Mouse (Mus musculus) gastrocnemius, postnatal 25 days (tissue): Measurements from ENCODE around the gene Map2k4. TPM values are rescaled to one million over a fixed set of nuclear protein-coding genes. Genes with fewer than 3 reads are reported as not detected.

Experiments
- DNase-seq: peaks from one replicate; pipeline ENCODE4 v3.0.0; 2022
- microRNA-seq, 2 experiments: library from miRNA; unstranded; fragments of <30 nt; microRNA quantifications; one replicate each; pipeline ENCODE4 v1.2.0; 2021; ENCODE audit warnings: borderline replicate concordance in 2 of 2
- total RNA-seq, 2 experiments: library from RNA; stranded (reverse); gene quantifications; 1 replicate in 1 of 2; 2 replicates in 1 of 2; pipeline ENCODE4 v1.2.3; 2021

The Map2k4 gene
- total RNA-seq, 2 experiments from 2014 or later: 57.7 to 60.7 TPM

DNA sequence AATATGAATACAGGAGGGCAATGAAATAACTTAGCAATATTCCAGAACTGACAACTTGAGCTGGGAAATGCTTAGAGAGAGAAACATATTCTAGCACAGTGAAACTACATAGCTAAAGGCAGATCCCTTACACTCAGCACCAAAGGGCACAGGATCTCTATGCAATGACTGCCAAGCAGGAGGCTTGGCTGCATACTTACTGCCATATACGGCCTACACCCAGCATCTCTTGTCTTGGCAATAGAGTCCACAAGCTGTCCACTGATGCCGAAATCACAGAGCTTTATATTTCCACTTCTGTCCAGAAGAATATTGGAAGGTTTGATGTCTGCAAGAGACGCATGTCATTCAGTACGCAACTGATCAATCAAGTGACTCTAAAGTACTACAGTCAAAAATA lies 81.3 kb downstream of the Map2k4 start:
- DNase-seq: no peak

DNA sequence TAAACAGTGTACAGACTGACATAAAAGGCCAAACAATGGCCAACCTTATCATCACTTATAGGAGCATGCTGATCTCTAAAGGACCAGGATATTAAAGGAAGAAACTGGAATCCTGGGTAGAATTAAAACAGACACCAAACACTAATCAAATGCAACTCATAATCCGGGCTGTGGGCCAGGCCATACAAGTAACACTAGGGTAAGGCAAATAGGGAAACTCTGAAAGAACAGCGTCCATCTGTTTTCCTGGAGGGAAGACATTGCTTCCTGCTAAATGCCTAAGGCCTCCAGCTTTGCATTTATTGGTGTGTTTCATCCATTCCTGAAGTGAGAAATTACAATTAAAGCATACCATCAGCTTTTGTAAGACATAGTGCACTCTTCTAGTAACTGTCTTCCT lies 81.9 kb downstream of the Map2k4 start:
- no peak for DNase-seq

DNA sequence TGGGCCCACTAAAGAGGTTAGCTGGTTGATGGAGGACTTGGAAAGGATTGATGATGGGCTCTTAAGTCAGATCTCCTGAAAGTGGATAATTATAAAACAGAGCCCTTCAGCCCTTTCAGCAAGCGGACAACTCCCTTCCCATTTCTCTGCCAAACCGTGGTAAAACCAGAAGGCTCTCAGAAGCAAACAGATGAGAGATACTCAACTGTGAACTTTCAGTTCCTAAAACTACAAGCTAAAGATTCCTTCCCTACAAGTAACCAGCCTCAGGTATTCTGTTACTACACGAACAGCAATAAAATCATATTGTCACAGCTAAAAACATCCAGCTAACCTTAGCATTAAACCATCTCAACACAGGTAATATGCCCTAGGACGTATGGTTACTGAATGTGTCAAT lies 83.2 kb downstream of the Map2k4 start:
- no peak for DNase-seq

DNA sequence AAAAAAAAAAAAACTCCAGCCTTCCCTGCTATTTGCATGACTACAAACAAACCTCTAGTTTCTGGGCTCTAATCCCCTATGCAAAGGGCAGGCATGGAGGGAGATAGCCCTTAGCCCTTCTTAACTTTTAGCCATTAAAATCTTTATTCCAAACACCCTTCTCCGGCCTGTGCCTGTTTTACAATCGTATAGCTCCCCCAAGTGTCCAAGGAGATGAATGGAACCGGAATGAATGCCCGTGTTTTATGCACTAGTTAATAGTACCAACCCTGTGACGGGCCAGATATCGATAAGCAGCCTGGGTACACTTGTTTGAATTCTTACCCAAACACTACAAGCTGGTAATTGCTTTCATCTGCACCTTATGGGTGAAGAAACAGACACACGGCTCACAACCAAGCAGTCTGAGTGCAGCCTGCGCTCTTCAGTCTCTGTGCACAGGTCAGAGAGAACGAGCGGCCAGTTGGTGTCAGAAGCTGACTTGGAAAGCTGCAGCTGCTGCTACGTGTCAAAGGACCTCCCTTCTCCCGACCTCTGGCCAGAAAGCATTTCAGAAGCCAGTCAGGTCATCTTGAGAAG lies 109.2 kb downstream of the Map2k4 start:
- no peak for DNase-seq

DNA sequence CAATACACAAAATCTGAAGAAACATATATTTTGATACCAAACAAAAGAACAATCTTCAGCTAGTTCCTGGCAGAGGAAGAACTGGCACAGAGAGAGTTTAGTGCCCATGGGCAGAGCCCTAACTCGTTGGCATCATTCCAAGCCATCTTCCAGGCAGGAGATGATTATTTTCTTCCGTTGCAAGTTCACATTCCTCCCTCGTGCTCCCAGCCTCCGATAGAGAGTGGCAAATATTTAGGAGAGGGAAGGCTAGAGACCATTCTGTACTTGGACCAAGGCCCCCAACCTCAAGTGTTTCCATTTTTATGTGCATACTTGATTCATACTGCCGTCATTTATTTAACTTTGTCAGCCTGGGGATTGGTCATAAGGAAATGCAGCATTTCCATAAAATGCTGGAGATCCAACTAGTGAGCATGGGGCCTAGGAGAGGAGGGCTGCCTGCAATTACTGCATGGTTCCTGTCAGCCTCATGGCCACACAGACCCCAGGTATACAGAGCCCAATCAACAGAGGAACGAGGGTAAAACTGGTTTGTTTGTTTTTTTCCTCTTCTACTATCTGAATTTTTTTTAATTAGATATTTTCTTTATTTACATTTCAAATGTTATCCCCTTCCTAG lies 120.6 kb downstream of the Map2k4 start:
- DNase-seq: no peak

DNA sequence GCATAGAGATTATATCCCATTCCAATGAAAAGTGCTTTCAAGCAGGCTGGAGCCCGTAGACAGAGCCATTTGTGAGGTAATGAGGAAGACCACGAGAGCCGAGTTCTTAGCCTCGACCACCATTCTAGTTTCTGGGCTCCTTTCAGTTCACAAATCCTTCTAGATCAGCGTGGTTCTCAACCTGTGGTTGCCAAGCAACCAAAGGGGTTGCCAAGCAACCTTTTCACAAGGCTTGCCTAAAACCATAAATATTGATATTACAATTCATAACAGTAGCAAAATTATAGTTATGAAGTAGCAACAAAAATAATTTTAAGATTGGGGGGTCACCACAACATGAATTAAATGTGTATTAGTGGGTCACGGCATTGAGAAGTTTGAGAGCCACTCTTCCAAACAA lies 123.2 kb downstream of the Map2k4 start:
- no peak for DNase-seq

DNA sequence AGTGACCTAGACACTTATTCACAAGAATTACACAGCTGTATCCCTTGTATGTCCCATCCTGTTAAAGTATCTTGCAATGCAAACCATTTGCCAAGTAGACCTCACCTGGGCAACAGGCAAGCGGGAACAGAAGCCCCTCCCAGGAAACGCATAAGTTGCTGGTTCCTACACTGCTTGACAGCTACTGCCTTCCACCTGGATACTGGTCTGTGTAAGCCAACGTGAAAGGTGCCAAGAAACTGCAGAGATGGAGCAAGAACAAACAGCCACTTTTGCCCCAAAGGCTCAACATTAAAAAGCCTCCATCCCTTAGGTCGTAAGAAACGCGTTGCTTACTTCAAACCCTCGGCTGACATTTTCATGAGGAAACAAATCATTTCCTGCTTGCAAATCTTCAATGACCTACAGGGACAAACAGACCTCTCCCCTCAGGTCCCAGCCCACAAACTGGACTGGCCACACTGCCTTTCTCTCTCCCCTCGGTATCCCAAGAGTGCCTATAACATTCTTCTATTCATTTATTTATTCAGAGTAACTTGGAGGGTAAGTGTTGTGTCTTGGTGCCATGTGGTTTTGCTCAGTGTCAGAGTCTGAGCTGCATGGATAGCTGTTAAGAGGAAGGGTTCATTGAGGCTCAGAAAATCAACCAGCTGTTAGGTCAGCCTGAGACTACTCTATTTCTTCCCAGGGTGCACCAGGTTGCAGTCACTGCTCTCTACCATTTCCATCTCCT lies 126.1 kb downstream of the Map2k4 start:
- no peak for DNase-seq

DNA sequence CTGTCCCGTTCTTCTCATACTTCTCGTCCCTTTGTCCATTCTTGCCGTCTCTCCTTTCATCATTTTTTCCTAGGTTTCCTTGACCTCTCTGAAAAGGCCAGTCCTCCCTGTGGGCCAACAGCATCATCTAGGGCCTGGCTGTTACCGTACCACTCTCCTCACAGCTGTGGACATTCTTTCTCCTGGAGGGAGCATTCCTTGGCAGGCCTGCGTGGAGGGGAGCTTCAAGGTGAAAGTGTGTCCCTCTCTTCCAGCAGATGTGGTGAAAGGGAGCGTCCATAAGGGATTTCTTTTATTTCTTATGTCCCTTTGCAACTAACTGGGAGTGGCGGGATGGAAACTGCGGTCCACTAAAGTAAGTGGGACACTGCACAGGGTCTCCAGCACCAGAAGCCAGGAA lies 134.2 kb downstream of the Map2k4 start:
- no peak for DNase-seq

DNA sequence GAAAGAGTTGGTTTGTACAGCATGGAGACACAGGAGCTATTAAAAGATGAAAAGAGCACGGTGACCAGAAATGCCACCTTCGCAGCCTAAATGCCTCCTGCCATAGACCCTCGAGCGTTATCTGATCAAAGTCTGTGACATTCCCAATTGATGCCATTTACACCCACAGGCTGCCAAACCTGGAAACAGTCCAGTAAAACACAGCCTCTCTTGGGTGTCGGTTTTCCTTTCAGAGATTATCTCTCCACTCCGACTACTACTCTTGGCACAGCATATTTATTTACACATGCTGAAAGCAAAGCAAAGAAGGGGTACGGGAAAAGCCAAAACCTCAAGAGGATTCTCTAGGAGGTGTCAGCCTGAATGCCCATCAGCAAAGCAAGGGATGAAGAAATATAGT lies 136.7 kb downstream of the Map2k4 start:
- DNase-seq: no peak

DNA sequence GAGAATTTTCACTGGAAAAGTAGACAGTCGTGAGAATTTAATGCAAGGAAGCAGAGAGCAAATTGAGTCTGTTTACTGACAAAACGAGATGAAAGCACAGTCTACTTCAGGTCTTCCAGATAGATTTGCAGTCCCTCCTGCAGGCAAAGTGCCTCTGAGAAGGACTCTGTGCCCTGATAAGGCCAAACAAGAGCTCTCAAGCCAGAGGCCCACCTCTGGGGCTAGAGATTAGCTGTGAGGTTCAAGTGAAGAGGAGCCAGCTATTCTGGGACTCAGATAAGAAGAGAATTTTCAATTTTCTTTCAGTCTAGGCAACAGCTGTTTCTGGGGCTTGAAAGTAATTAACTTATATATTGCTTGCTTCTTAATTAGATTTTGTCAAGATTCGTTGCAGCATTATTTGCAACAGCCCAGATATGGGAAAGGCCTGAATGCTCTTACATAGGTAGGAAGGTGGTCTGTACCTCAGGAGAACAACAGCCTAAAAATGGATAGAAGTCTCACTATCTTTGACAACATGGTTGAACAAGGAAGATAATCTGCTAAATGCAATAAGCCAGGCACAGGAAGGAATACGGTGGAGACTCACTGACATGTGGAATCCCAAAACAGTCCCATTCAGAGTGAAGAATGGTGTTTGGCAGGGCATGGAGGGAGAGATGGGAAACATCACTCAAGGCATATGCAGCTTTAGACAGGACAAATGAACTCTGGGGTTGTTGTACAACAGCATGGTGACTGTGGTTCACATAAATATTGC lies 138.0 kb downstream of the Map2k4 start:
- DNase-seq: no peak

DNA sequence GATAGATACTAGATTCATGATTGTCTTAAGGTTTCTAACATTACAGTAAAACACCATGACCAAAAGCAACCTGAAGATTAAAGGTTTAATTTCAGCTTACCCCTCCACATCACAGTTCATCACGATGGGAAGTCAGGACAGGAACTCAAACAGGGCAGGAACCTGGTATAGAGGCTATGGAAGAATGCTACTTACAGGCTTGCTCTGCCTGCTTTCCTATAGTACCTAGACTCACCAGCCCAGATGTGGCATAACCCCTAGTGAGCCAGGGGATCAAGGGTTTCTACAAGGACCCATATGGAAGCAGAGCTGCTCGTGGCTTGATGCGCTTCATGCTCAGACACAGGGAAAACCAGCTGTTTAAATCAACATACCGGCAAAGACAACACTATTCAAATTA lies 138.6 kb downstream of the Map2k4 start:
- no peak for DNase-seq

DNA sequence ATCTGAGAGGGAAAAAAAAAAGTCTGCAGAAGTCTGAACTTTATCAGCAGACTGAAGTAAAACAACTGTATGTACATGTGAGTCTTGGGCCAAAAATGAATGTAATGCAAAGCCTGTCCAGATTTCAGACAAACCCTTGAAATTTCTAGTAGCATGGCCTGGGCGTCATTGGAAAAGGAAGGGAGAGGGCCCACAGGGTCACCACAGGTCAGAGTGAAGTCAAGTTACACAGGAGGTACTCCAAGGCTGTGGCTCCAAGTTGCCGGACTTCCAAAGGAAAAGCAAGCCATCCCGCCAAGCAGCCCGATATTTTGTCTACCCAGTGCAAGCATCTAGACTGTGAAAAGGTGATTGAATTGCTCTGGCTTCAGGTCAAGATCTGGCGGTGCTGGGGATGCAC lies 141.8 kb downstream of the Map2k4 start:
- no peak for DNase-seq

DNA sequence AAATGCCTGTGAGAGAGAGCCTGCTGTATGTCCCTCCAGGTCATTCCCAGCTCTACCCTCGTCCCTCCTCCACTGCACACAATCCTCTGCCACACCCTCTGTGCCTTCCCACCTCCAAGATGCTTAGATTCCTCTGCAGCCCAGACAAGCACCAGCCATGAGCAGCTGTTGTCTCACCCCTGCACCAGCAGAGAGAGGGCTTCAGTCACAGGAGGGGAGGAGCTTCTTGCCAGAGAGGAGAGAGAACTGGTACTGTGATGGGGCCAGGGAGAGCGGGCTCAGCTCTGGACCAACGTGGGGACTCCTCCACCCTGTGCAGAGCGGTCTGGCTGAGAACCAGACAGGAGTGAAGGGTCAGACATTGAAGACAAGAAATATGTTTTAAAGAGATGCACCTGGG lies 143.6 kb downstream of the Map2k4 start:
- DNase-seq: no peak

DNA sequence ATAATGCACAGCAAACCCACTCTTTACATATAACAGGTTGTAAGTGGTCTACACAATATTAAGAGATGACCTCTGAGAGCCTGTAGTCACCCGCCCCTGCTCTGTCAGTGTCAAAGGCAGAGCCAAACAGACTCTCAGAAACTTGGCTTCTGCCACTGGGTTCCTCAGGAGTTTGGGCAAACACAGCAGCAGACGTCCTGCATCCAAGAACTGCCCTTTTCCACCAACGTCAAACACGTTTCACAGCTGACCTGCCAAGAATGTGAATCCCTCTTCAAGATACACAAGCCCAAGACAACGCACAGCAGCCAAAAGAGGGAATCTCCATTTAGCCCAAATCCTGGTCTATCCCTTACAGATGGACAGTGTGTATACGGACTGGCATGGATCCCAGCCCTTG lies 147.8 kb downstream of the Map2k4 start:
- DNase-seq: no peak

Small RNA genes lying within 50 kb of the gene (microRNA-seq; reads per million reads assigned to microRNA genes)
- gene Mir744: 5,690 to 6,012 reads per million in 2 experiments

Other genes with a start within 250 kb of the Map2k4 start
- 1 to 10 TPM; 1.7 to 2.2 TPM for gene Zkscan6, start 18.9 kb upstream of the Map2k4 start, total RNA-seq